Mouse (Mus musculus): Measurements from ENCODE around the gene H2al2c.
"Not testable (repeated sequence)": the region's sequence is repeated elsewhere in the genome, so short reads cannot be mapped to it uniquely, and the experiment has no call there.

H2al2c gene

GRCm38 (mm10) chrY:2598799-2599198, at the start of gene H2al2c:
H2al2c (plus strand) TSS chrY:2599099.
- DNase-seq (ENCODE audit: low spot score) = not testable (repeated sequence)

All from c-Kit-positive CD71-positive TER-119-positive erythroid progenitor cells, embryonic 14.5 days (primary cell).